23 mouse cellular contexts compared by ENCODE assay signal in genomic region chr1:36854198-36854765, GRCm38 (mm10).
A peak's percentile ranks its signal among the peaks of the same experiment; 100 is the strongest.
DNase-seq lines count a peak whose midpoint lies in the region; ATAC-seq and TF ChIP-seq lines count a peak whose summit lies in the region.
"Had no signal": no experiment of that assay in that cellular context is flagged by ENCODE, and none has a peak within 500 bp of the region (broad histone marks: within the 10 kb centered on the region; RNA-seq: fewer than 3 reads in every experiment).

No protein-coding gene starts in this region.

- no peak overlapping the region for H3K4me3 ChIP-seq in kidney, embryonic 14.5 days (ENCODE audit: low read length)
- no peak overlapping the region for H3K4me3 ChIP-seq in layer of hippocampus, adult 2 months
- H3K4me3 ChIP-seq in stomach, embryonic 16.5 days (replicated peaks; ENCODE audit: low read length), result no peak overlapping the region
- H3K4me3 ChIP-seq in stomach, postnatal 0 days (ENCODE audit: low read depth, low read length), result no peak overlapping the region
- H3K4me3 ChIP-seq: embryonic facial prominence, embryonic 13.5 days; forebrain, embryonic 12.5 days; heart, embryonic 13.5 days; hindbrain, embryonic 13.5 days had no signal

- no peaks in the 10 kb centered on the region for H3K4me1 ChIP-seq in kidney, embryonic 14.5 days (ENCODE audit: control insufficient read depth, insufficient read depth, low read length)
- H3K4me1 ChIP-seq in stomach, embryonic 16.5 days (ENCODE audit: control insufficient read depth, insufficient read depth, low read length), result no peaks in the 10 kb centered on the region
- no peaks in the 10 kb centered on the region for H3K4me1 ChIP-seq in stomach, postnatal 0 days (replicated peaks; ENCODE audit: control insufficient read depth, insufficient read depth)
- H3K4me1 ChIP-seq: forebrain, embryonic 12.5 days had no signal

- WGBS in kidney, embryonic 14.5 days, result 48% methylated on average over 10 of the region's 10 CpGs
- 94% methylated on average over 10 of the region's 10 CpGs for whole genome bisulfite sequencing in stomach, embryonic 16.5 days
- 91% methylated on average over 10 of the region's 10 CpGs for WGBS in stomach, postnatal 0 days

- H3K27ac ChIP-seq in kidney, embryonic 14.5 days (ENCODE audit: low read depth, low read length), result no peak overlapping the region
- H3K27ac ChIP-seq in layer of hippocampus, adult 2 months, result peak overlapping the region; percentile 40; the same call in 1 of the 2 replicates
- H3K27ac ChIP-seq in stomach, embryonic 16.5 days (ENCODE audit: low read length), result no peak overlapping the region
- H3K27ac ChIP-seq in stomach, postnatal 0 days (replicated peaks), result no peak overlapping the region
- H3K27ac ChIP-seq: embryonic facial prominence, embryonic 13.5 days; forebrain, embryonic 12.5 days; heart, embryonic 13.5 days; hindbrain, embryonic 13.5 days had no signal

- no peak for TF ChIP-seq CTCF in layer of hippocampus, adult 2 months (conservative IDR thresholded peaks at IDR 0.05)
- no peak for TF ChIP-seq CTCF in stomach, postnatal 0 days (IDR thresholded peaks at IDR 0.05; ENCODE audit: low read depth)

- TF ChIP-seq EP300 in stomach, postnatal 0 days (optimal IDR thresholded peaks at IDR 0.05), result no peak

- ATAC-seq in kidney, embryonic 14.5 days (ENCODE audit: low FRiP score, low TSS enrichment), result peak; percentile 49; the same call in 1 of the 2 replicates
- ATAC-seq in stomach, embryonic 16.5 days (ENCODE audit: insufficient read depth, low FRiP score), result peak; percentile 7; the same call in 1 of the 2 replicates
- ATAC-seq in stomach, postnatal 0 days (ENCODE audit: low FRiP score, low TSS enrichment), result no peak
- ATAC-seq: activated CD4-positive, CD25-positive, alpha-beta regulatory T cell, adult 4 months; forebrain, embryonic 16.5 days had no signal

- no peak overlapping the region for H3K9ac ChIP-seq in kidney, embryonic 14.5 days (ENCODE audit: low read depth, low read length)
- no peak overlapping the region for H3K9ac ChIP-seq in stomach, embryonic 16.5 days (ENCODE audit: low read length)
- no peak overlapping the region for H3K9ac ChIP-seq in stomach, postnatal 0 days (ENCODE audit: low read length)
- H3K9ac ChIP-seq: embryonic facial prominence, embryonic 13.5 days; forebrain, embryonic 12.5 days; heart, embryonic 13.5 days; hindbrain, embryonic 13.5 days had no signal

- no peaks in the 10 kb centered on the region for H3K9me3 ChIP-seq in kidney, embryonic 14.5 days (ENCODE audit: control insufficient read depth, low read length)
- H3K9me3 ChIP-seq in stomach, embryonic 16.5 days (replicated peaks; ENCODE audit: control insufficient read depth, low read length), result no peaks in the 10 kb centered on the region
- no peaks in the 10 kb centered on the region for H3K9me3 ChIP-seq in stomach, postnatal 0 days (ENCODE audit: control insufficient read depth, low read length)
- H3K9me3 ChIP-seq: embryonic facial prominence, embryonic 13.5 days; forebrain, embryonic 12.5 days; G1E; heart, embryonic 13.5 days; hindbrain, embryonic 13.5 days had no signal

- no peaks in the 10 kb centered on the region for H3K36me3 ChIP-seq in kidney, embryonic 14.5 days (ENCODE audit: control insufficient read depth, insufficient read depth, low read length)
- no peaks in the 10 kb centered on the region for H3K36me3 ChIP-seq in stomach, embryonic 16.5 days (ENCODE audit: control insufficient read depth, insufficient read depth, low read length)
- no peaks in the 10 kb centered on the region for H3K36me3 ChIP-seq in stomach, postnatal 0 days (ENCODE audit: control insufficient read depth, insufficient read depth, low read length)

- H3K27me3 ChIP-seq in kidney, embryonic 14.5 days (ENCODE audit: control insufficient read depth, insufficient read depth, low read length), result no peaks in the 10 kb centered on the region
- H3K27me3 ChIP-seq in stomach, embryonic 16.5 days (ENCODE audit: control insufficient read depth, insufficient read depth, low read length), result no peaks in the 10 kb centered on the region
- no peaks in the 10 kb centered on the region for H3K27me3 ChIP-seq in stomach, postnatal 0 days (ENCODE audit: control insufficient read depth, insufficient read depth, low read length)
- H3K27me3 ChIP-seq: CH12.LX; embryonic facial prominence, embryonic 13.5 days; forebrain, embryonic 12.5 days; heart, embryonic 13.5 days; hindbrain, embryonic 13.5 days had no signal

- DNase-seq in kidney, adult 18-20 months, result no peak
- no peak for DNase-seq in layer of hippocampus, adult 2 months (ENCODE audit: low spot score in 2 of 2)
- DNase-seq in layer of hippocampus, adult 9-10 months (ENCODE audit: low spot score), result no peak
- DNase-seq in stomach, postnatal 0 days (ENCODE audit: low spot score), result no peak
- peak; percentile 11 for DNase-seq in yolk sac, embryonic 10.5 days (ENCODE audit: low spot score)
- no peak for DNase-seq in left cerebral cortex, adult 18-20 months (ENCODE audit: low spot score in 2 of 2)
- DNase-seq: adrenal gland, adult 2 months; adrenal gland, postnatal 25 days; cerebellum, adult 18-20 months; cerebellum, adult 9-11 months; cerebellum, postnatal 36 days; gastrocnemius, postnatal 14 days; heart, postnatal 4 days had no signal

- no peak overlapping the region for H3K4me2 ChIP-seq in kidney, embryonic 14.5 days (replicated peaks; ENCODE audit: low read depth, low read length)
- no peak overlapping the region for H3K4me2 ChIP-seq in stomach, embryonic 16.5 days (ENCODE audit: low read depth, low read length)
- no peak overlapping the region for H3K4me2 ChIP-seq in stomach, postnatal 0 days (replicated peaks; ENCODE audit: low read depth)
- H3K4me2 ChIP-seq: embryonic facial prominence, embryonic 13.5 days; forebrain, embryonic 12.5 days; heart, embryonic 13.5 days; hindbrain, embryonic 13.5 days had no signal
